Mouse (Mus musculus): ENCODE results near the gene Hist3h2a. TPM values are rescaled to one million over a fixed set of nuclear protein-coding genes. Genes with fewer than 3 reads are reported as not detected.

Gene Hist3h2a
- polyA plus RNA-seq, 1 experiment from 2014 or later = 15.5 TPM

DNA sequence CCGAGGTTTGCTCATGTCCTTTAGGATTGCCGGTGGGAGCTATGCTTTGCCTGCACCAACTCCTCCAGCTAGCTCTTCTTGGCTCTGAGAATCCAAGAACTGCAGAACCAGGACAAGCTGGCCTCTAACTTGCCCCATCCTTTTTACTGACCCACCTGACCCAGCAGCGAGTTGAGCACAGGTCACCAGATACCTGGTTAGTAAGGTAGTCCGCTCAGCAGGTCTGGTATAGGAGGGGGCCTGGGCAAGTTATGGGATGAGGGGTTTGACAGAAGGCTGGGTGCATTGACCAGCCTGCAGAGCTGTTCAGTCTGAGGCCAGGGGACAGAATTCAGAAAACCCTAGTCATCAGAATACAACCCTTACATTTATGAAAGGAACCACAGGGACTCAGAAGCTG, 25.4 kb upstream of the Hist3h2a start:
- Histone ChIP-seq H3K4me3 (no peak overlapping the region), H3K27ac (no peak overlapping the region; the same call in 1 of the 2 replicates), H3K36me3 (peaks cover 30% of the 10 kb centered on the region), H3K27me3 (ENCODE audit: insufficient read depth, poor library complexity, severe bottlenecking) (peaks cover under 1% of the 10 kb centered on the region; the same call in 1 of the 2 replicates), H3K9me3 (no peaks in the 10 kb centered on the region), H3K4me1 (peaks cover 20% of the 10 kb centered on the region)
- no peak for DNase-seq (ENCODE audit: low spot score)
- 59% methylated on average over 4 of the region's 4 CpGs for WGBS

GRCm38 (mm10) chr11:58929641-58930040, 24.8 kb upstream of the Hist3h2a start:
- no peak overlapping the region for H3K27ac ChIP-seq
- 42% methylated on average over 3 of the region's 3 CpGs for WGBS
- no peaks in the 10 kb centered on the region for H3K9me3 ChIP-seq
- no peak for DNase-seq (ENCODE audit: low spot score)
- H3K4me1 ChIP-seq = peaks cover 20% of the 10 kb centered on the region
- H3K27me3 ChIP-seq (ENCODE audit: insufficient read depth, poor library complexity, severe bottlenecking) = no peaks in the 10 kb centered on the region
- H3K4me3 ChIP-seq = no peak overlapping the region
- H3K36me3 ChIP-seq = peaks cover 36% of the 10 kb centered on the region

DNA sequence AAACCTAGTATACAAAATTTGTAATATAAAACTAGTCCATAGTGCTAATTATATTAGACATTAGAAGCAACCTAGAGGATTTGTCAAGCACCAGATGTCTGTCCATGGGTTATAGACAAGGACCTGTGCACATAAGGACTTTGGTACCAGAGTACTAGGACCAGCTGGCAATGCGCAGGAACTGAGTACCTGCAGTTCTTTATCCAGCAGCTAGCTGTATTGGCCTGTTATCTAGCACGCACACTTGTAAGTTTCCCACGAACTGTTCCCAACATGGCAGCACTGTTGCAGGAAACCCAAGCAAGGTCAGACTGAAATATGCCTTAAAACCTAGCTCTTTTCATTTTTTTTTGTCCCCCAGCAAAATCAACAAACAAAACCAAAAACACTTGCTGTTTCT, 24.2 kb upstream of the Hist3h2a start:
- no peak for DNase-seq (ENCODE audit: low spot score)
- H3K27me3 ChIP-seq (ENCODE audit: insufficient read depth, poor library complexity, severe bottlenecking) = no peaks in the 10 kb centered on the region
- peaks cover 20% of the 10 kb centered on the region for H3K4me1 ChIP-seq
- H3K4me3 ChIP-seq = no peak overlapping the region
- no peak overlapping the region for H3K27ac ChIP-seq
- peaks cover 40% of the 10 kb centered on the region for H3K36me3 ChIP-seq
- no peaks in the 10 kb centered on the region for H3K9me3 ChIP-seq
- WGBS = 81% methylated on average over 3 of the region's 3 CpGs

DNA sequence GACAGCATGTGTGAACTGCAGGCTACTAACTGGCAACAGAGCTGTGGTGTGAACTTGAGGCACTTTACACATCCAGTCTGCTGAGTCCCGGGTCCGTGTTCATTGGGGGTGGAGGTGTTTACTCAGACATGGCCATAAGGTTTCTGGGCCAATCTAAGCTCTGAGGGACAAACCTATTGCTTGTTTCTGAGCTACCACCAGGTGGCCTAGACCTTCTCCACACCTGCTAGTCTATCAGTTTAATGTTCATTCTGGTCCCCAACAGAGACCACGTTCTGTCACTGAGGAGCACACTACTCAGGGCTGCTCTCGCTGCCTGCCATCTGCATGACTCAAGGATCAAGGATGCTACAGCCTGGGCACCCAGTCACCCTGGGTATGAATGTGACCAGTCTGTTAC, 22.9 kb upstream of the Hist3h2a start:
- H3K27me3 ChIP-seq (ENCODE audit: insufficient read depth, poor library complexity, severe bottlenecking) = no peaks in the 10 kb centered on the region
- DNase-seq (ENCODE audit: low spot score) = no peak
- WGBS = 71% methylated on average over 4 of the region's 4 CpGs
- H3K27ac ChIP-seq = no peak overlapping the region
- no peaks in the 10 kb centered on the region for H3K9me3 ChIP-seq
- H3K36me3 ChIP-seq = peaks cover 51% of the 10 kb centered on the region
- no peak overlapping the region for H3K4me3 ChIP-seq
- H3K4me1 ChIP-seq = peaks cover 20% of the 10 kb centered on the region

DNA sequence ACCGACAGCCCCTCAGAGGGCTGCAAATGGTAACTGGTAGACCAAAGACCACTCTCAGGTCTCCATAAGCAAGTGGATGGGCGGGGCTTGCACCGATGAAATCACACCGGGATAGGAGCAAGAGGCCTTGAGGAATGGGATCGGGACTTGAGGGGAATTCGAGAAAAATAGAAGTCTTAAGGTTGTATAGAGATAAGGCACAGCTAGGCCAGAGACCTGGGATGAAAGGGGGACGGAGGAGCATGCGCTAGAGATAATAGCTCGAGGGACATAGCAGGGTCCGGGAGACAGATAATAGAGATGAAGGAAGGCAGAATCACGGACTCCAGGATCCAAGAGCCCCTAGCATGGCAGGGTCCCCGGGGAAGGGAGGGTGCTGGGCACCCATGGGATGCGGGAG, 16.6 kb upstream of the Hist3h2a start:
- no peaks in the 10 kb centered on the region for H3K9me3 ChIP-seq
- peak overlapping the region; percentile 97 for H3K27ac ChIP-seq
- DNase-seq (ENCODE audit: low spot score) = no peak
- H3K4me3 ChIP-seq = peak overlapping the region; percentile 97
- H3K27me3 ChIP-seq (ENCODE audit: insufficient read depth, poor library complexity, severe bottlenecking) = peaks cover 5% of the 10 kb centered on the region; the same call in 1 of the 2 replicates
- H3K36me3 ChIP-seq = peaks cover 38% of the 10 kb centered on the region
- peaks cover 21% of the 10 kb centered on the region for H3K4me1 ChIP-seq
- WGBS = 2% methylated on average over 13 of the region's 13 CpGs

GRCm38 (mm10) chr11:58938322-58939087, 16.0 kb upstream of the Hist3h2a start, which contains the start of gene Rnf187:
TSS of gene Rnf187 (minus strand) at chr11:58938916.
- Histone ChIP-seq H3K27me3 (ENCODE audit: insufficient read depth, poor library complexity, severe bottlenecking) (peaks cover 5% of the 10 kb centered on the region; the same call in 1 of the 2 replicates), H3K4me3 (peak within 1 kb of the TSS; percentile 97), H3K9me3 (no peaks in the 10 kb centered on the region), H3K4me1 (peaks cover 21% of the 10 kb centered on the region), H3K36me3 (peaks cover 32% of the 10 kb centered on the region), H3K27ac (peak within 1 kb of the TSS; percentile 97)
- under 1% methylated on average over 95 of the region's 95 CpGs for WGBS
- DNase-seq (ENCODE audit: low spot score) = peak; percentile 95

DNA sequence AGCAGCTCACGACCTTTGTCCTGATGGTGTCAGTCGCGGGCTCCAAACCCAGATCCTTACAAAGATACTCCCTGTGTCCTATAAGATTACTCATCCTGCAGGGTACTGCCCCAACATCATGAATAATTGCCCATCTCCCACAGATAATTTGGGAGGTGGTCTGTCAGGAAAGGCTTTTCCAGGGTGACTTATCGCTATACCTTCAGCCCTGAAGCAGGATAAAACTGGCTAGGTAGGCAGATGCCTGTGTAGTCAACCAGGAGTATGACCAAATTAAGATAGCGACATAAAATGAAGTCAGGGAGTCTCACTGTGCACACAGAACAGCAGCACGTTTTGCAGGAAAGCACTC, 15.4 kb upstream of the Hist3h2a start:
- no peak for DNase-seq (ENCODE audit: low spot score)
- H3K9me3 ChIP-seq = no peaks in the 10 kb centered on the region
- H3K27me3 ChIP-seq (ENCODE audit: insufficient read depth, poor library complexity, severe bottlenecking) = peaks cover 10% of the 10 kb centered on the region
- peak overlapping the region; percentile 97 for H3K27ac ChIP-seq
- 19% methylated on average over 6 of the region's 6 CpGs for WGBS
- peaks cover 21% of the 10 kb centered on the region for H3K4me1 ChIP-seq
- peaks cover 26% of the 10 kb centered on the region for H3K36me3 ChIP-seq
- H3K4me3 ChIP-seq = peak overlapping the region; percentile 97

DNA sequence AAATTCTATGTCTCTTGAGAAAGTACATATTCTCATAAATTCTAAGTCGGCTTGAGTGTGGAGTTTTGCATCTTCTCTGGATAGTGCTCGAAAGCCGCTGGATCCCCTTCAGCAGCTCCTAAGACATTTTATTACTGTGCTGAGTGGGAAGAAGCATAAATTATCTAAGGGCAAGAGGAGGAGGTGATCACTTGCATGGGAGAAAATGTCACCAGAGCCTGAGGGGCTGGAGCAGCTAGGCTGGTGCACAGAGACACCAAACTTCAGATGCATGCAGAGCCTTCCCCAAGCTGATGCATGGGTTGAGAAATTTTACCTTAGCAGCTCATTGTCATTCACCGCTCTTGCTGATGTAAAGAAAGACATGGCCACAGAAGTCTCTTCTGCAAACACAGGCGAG, 10.3 kb upstream of the Hist3h2a start:
- Histone ChIP-seq H3K4me1 (peaks cover under 1% of the 10 kb centered on the region; the same call in 1 of the 2 replicates), H3K36me3 (no peaks in the 10 kb centered on the region), H3K27ac (no peak overlapping the region), H3K9me3 (no peaks in the 10 kb centered on the region), H3K27me3 (ENCODE audit: insufficient read depth, poor library complexity, severe bottlenecking) (peaks cover 48% of the 10 kb centered on the region), H3K4me3 (no peak overlapping the region)
- WGBS = 82% methylated on average over 5 of the region's 5 CpGs
- no peak for DNase-seq (ENCODE audit: low spot score)

GRCm38 (mm10) chr11:58947306-58947705, 7.2 kb upstream of the Hist3h2a start:
- Histone ChIP-seq H3K4me3 (no peak overlapping the region), H3K36me3 (no peaks in the 10 kb centered on the region), H3K9me3 (no peaks in the 10 kb centered on the region), H3K4me1 (peaks cover 8% of the 10 kb centered on the region; the same call in 1 of the 2 replicates), H3K27ac (no peak overlapping the region), H3K27me3 (ENCODE audit: insufficient read depth, poor library complexity, severe bottlenecking) (peaks cover 79% of the 10 kb centered on the region)
- no peak for DNase-seq (ENCODE audit: low spot score)
- WGBS = 66% methylated on average over 3 of the region's 3 CpGs

- H3K27ac ChIP-seq = peak overlapping the region; percentile 74
- H3K36me3 ChIP-seq = no peaks in the 10 kb centered on the region
- peaks cover 8% of the 10 kb centered on the region; the same call in 1 of the 2 replicates for H3K4me1 ChIP-seq
- peak overlapping the region; percentile 58 for H3K4me3 ChIP-seq
- 22% methylated on average over 23 of the region's 23 CpGs for WGBS
- DNase-seq (ENCODE audit: low spot score) = no peak
- H3K9me3 ChIP-seq = no peaks in the 10 kb centered on the region
- peaks cover 74% of the 10 kb centered on the region for H3K27me3 ChIP-seq (ENCODE audit: insufficient read depth, poor library complexity, severe bottlenecking)
Observed at GRCm38 (mm10) chr11:58947798-58948528, 6.5 kb upstream of the Hist3h2a start.

DNA sequence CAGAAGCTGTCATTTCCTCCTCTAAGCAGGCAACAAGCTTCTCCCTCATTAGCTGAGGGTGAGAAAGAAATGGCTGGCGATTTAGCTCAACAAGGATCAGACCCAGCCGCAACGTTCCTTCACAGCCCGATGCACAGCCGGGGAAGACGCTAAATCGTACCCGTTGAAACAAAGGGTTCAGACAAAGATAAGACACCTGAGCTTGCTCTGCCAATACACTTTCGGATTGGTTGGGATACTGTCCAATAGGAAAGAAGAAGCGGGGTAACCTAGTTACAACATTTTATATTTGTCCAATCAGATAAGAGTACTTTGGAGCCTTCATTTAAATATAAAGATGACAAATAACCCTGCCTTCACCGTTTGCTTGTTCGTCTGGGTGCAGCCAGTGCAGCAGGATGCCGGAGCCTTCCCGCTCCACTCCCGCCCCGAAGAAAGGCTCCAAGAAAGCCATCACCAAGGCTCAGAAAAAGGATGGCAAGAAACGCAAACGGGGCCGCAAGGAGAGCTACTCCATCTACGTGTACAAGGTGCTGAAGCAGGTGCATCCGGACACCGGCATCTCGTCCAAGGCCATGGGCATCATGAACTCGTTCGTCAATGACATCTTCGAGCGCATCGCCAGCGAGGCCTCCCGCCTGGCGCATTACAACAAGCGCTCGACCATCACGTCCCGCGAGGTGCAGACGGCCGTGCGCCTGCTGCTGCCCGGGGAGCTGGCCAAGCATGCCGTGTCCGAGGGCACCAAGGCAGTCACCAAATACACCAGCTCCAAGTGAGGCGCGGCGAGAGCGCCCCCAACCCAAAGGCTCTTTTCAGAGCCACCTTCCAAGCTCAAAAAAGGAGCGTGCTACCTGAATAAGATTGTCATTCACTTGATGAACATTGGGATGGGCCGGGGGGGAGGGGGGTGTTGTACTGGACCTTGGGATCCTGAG, 5.7 kb upstream of the Hist3h2a start, which contains the start of gene Hist3h2ba:
Hist3h2ba (plus strand) TSS at position 379 of the 938 bp plus-strand sequence.
- Histone ChIP-seq H3K36me3 (no peaks in the 10 kb centered on the region), H3K4me3 (peak within 1 kb of the TSS; percentile 58), H3K9me3 (no peaks in the 10 kb centered on the region), H3K27ac (peak within 1 kb of the TSS; percentile 74), H3K4me1 (peaks cover 17% of the 10 kb centered on the region), H3K27me3 (ENCODE audit: insufficient read depth, poor library complexity, severe bottlenecking) (peaks cover 72% of the 10 kb centered on the region)
- no peak for DNase-seq (ENCODE audit: low spot score)
- WGBS = under 1% methylated on average over 48 of the region's 48 CpGs

Data from heart, embryonic 10.5 days (tissue).